In the genomic region with DNA sequence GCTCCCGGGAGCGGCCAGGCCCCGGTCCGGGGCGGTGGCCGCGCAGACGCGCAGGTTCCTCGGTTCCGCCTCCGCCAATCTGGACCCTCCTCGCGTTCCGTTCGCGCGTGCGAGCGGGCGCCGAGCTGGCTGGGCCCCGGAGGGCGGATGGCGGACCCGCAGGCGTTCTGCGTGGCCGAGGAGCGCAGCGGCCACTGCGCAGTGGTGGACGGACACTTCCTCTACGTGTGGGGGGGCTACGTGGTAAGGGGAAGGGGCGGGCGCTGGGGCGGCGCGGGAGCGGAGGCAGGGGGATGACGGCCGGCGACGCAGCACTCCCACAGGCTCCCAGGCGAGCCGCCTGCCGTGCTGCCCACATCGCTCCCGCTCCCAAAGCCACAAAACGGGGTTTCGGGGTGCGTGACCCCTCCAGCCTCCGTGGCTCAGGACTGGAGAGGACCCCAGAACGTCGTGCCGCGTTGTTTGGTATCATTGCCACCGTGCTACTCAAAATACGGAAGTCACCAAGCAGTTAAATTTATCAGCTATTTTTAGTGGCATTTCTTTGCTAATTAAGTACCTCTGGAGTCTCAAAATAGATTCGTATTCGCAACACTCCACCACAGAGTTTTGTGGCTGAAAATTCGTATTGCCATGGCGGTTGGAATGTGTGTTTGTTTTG, we compare ENCODE assay signal across 8 mouse cellular contexts. TPM values are rescaled to one million over a fixed set of nuclear protein-coding genes. Genes with fewer than 3 reads are reported as not detected.
DNase-seq lines count a peak whose midpoint lies in the region; ATAC-seq and TF ChIP-seq lines count a peak whose summit lies in the region.

No protein-coding gene starts in this region.

- H3K4me3 ChIP-seq in MEL (ENCODE audit: control insufficient read depth in 1 of 2, insufficient read depth in 1 of 2, low read depth in 2 of 2, low read length in 2 of 2): peak overlapping the region; percentile 48 to 64
- peak overlapping the region; percentile 71 for H3K4me3 ChIP-seq in hindbrain, embryonic 10.5 days

- no peaks in the 10 kb centered on the region; a peak in 1 of 4 replicates for H3K4me1 ChIP-seq in MEL (ENCODE audit: control insufficient read depth in 1 of 2, insufficient read depth in 2 of 2, low read length in 2 of 2)
- H3K4me1 ChIP-seq in hindbrain, embryonic 10.5 days (replicated peaks): peaks cover 21% of the 10 kb centered on the region; the same call in 1 of the 2 replicates

- TF ChIP-seq RAD21 in MEL (IDR thresholded peaks at IDR 0.05; ENCODE audit: low read depth, low read length): no peak

- ATAC-seq in frontal cortex, adult (ENCODE audit: low TSS enrichment): peak; percentile 87

- H3K27me3 ChIP-seq in MEL (ENCODE audit: control insufficient read depth in 1 of 2, insufficient read depth in 2 of 2, low read length in 2 of 2): peaks cover 0 to 7% of the 10 kb centered on the region in 2 experiments; a peak in 3 of 4 replicates
- no peaks in the 10 kb centered on the region for H3K27me3 ChIP-seq in hindbrain, embryonic 10.5 days (ENCODE audit: insufficient read depth, poor library complexity, severe bottlenecking)

- no peaks in the 10 kb centered on the region for H3K36me3 ChIP-seq in MEL (ENCODE audit: control insufficient read depth in 1 of 2, insufficient read depth in 2 of 2, low read length in 2 of 2)
- H3K36me3 ChIP-seq in hindbrain, embryonic 10.5 days: no peaks in the 10 kb centered on the region

- 0 out of 4 replicates have a peak, but pooled peaks of 1 of the 2 experiments have one; percentile 55 for TF ChIP-seq POLR2A in MEL (IDR thresholded peaks at IDR 0.05; ENCODE audit: control insufficient read depth in 1 of 2, insufficient read depth in 1 of 2, low read depth in 1 of 2, low read length in 2 of 2, poor library complexity in 1 of 2)

- TF ChIP-seq EP300 in MEL (IDR thresholded peaks at IDR 0.05; ENCODE audit: low read depth in 1 of 2, low read length in 2 of 2): no peak

- under 1% methylated on average over 64 of the region's 64 CpGs for WGBS in hindbrain, embryonic 10.5 days

- H3K9me3 ChIP-seq in MEL (replicated peaks; ENCODE audit: insufficient read depth, low read length): no peaks in the 10 kb centered on the region
- no peaks in the 10 kb centered on the region for H3K9me3 ChIP-seq in hindbrain, embryonic 10.5 days

- no peaks in the 10 kb centered on the region for H3K79me2 ChIP-seq in MEL (ENCODE audit: control insufficient read depth, insufficient read depth, low read length, poor library complexity)

- TF ChIP-seq CTCF in MEL (IDR thresholded peaks at IDR 0.05 in 2 of 3, conservative IDR thresholded peaks at IDR 0.05 in 1 of 3; ENCODE audit: control insufficient read depth in 1 of 3, insufficient read depth in 1 of 3, low read depth in 2 of 3, low read length in 3 of 3, poor library complexity in 1 of 3, severe bottlenecking in 1 of 3): no peak

- DNase-seq in MEL (ENCODE audit: low read depth, low spot score): peak; percentile 69
- peak; percentile 73 for DNase-seq in cerebellum, adult 9-10 months
- peak; percentile 81 for DNase-seq in hindbrain, embryonic 10.5 days (ENCODE audit: low spot score)
- DNase-seq in layer of hippocampus, postnatal 10 days (ENCODE audit: low spot score in 2 of 2): peak; percentile 74 to 81
- peak; percentile 77 for DNase-seq in lung, postnatal 10 days
- DNase-seq in ovary, postnatal 14 days (ENCODE audit: low spot score): peak; percentile 59
- peak; percentile 55 for DNase-seq in thymus, postnatal 14 days

- no peak overlapping the region for H3K27ac ChIP-seq in MEL (ENCODE audit: control insufficient read depth, low read depth, low read length)
- peak overlapping the region; percentile 95 for H3K27ac ChIP-seq in hindbrain, embryonic 10.5 days

- H3K9ac ChIP-seq in MEL (ENCODE audit: control insufficient read depth, low read depth, low read length, poor library complexity, severe bottlenecking): peak overlapping the region; percentile 66

TF ChIP-seq in MEL, 35 proteins besides CTCF, POLR2A, EP300 and RAD21:
- TF ChIP-seq ETS1 (IDR thresholded peaks at IDR 0.05; ENCODE audit: low read depth, low read length) (peak; percentile 54; the same call in 1 of the 2 replicates), USF2 (IDR thresholded peaks at IDR 0.05; ENCODE audit: borderline replicate concordance in 1 of 2, insufficient read depth in 1 of 2, low read depth in 1 of 2, low read length in 2 of 2) (no peak), GATA1 (IDR thresholded peaks at IDR 0.05; ENCODE audit: low read depth, low read length) (peak; percentile 40; the same call in 1 of the 2 replicates), MAZ (IDR thresholded peaks at IDR 0.05; ENCODE audit: low read depth, low read length) (no peak), SIN3A (IDR thresholded peaks at IDR 0.05; ENCODE audit: low read length) (peak; percentile 48; the same call in 1 of the 2 replicates), TCF12 (IDR thresholded peaks at IDR 0.05; ENCODE audit: low read depth, low read length) (0 out of 2 replicates have a peak, but pooled peaks have one; percentile 6), UBTF (IDR thresholded peaks at IDR 0.05; ENCODE audit: borderline replicate concordance, insufficient read depth, low read depth, low read length) (0 out of 2 replicates have a peak, but pooled peaks have one; percentile 48), SMC3 (IDR thresholded peaks at IDR 0.05; ENCODE audit: low read depth, low read length) (no peak), ELF1 (IDR thresholded peaks at IDR 0.05; ENCODE audit: low read depth, low read length) (0 out of 2 replicates have a peak, but pooled peaks have one; percentile 27), MEF2A (IDR thresholded peaks at IDR 0.05; ENCODE audit: extremely low read depth, insufficient replicate concordance, low read depth, low read length, poor library complexity, severe bottlenecking) (peak; percentile 97), NRF1 (IDR thresholded peaks at IDR 0.05; ENCODE audit: insufficient read depth, low read depth, low read length, poor library complexity, severe bottlenecking) (0 out of 2 replicates have a peak, but pooled peaks have one; percentile 40), JUND (IDR thresholded peaks at IDR 0.05; ENCODE audit: low read depth, low read length) (no peak)

RNA-seq across cellular contexts. Expression of gene Klhdc1, which starts 0.9 kb away (rescaled TPM):
- total RNA-seq in MEL (2012; rRNA removed): 0.23 and 0.26 TPM in 2 replicates
- polyA plus RNA-seq in MEL (2012; ENCODE audit: insufficient read depth in 1 of 2, insufficient read length in 2 of 2, low read depth in 1 of 2, low replicate concordance in 2 of 2, missing spikeins in 1 of 2): 1 to 10 TPM in 1 of 2 experiments, not detected in 1; 1.1 TPM
- 1.9 and 2.5 TPM in 2 replicates for polyA plus RNA-seq in hindbrain, embryonic 10.5 days (2016; fragmentation: Nextera tagmentation; extraction: Ambion mirVana)
- total RNA-seq in layer of hippocampus, postnatal 10 days (2021): 10 to 100 TPM; 14.2 to 16.2 TPM

RNA-seq across cellular contexts. Expression of gene Pole2, which starts 13.9 kb away (rescaled TPM):
- 14.1 and 14.4 TPM in 2 replicates for total RNA-seq in MEL (2012; rRNA removed)
- polyA plus RNA-seq in MEL (2012; ENCODE audit: insufficient read depth in 1 of 2, insufficient read length in 2 of 2, low read depth in 1 of 2, low replicate concordance in 2 of 2, missing spikeins in 1 of 2): 10 to 100 TPM; 18.0 to 89.5 TPM
- 23.4 and 30.9 TPM in 2 replicates for polyA plus RNA-seq in hindbrain, embryonic 10.5 days (2016; fragmentation: Nextera tagmentation; extraction: Ambion mirVana)
- total RNA-seq in layer of hippocampus, postnatal 10 days (2021): 1 to 10 TPM; 1.0 to 1.3 TPM

RNA-seq across cellular contexts. Expression of gene Gm49384, which starts 37.8 kb away (rescaled TPM):
- 24.1 and 26.2 TPM in 2 replicates for total RNA-seq in MEL (2012; rRNA removed)
- 10 to 100 TPM in 1 of 2 experiments, not detected in 1; 28.5 TPM for polyA plus RNA-seq in MEL (2012; ENCODE audit: insufficient read depth in 1 of 2, insufficient read length in 2 of 2, low read depth in 1 of 2, low replicate concordance in 2 of 2, missing spikeins in 1 of 2)
- polyA plus RNA-seq in hindbrain, embryonic 10.5 days (2016; fragmentation: Nextera tagmentation; extraction: Ambion mirVana): 36.4 and 49.5 TPM in 2 replicates
- 1 to 10 TPM; 6.5 TPM for total RNA-seq in layer of hippocampus, postnatal 10 days (2021)

RNA-seq across cellular contexts. Expression of gene Dnaaf2, which starts 43.7 kb away (rescaled TPM):
- total RNA-seq in MEL (2012; rRNA removed): 7.6 and 10.1 TPM in 2 replicates
- polyA plus RNA-seq in MEL (2012; ENCODE audit: insufficient read depth in 1 of 2, insufficient read length in 2 of 2, low read depth in 1 of 2, low replicate concordance in 2 of 2, missing spikeins in 1 of 2): 1 to 10 TPM in 1 of 2 experiments, not detected in 1; 5.5 TPM
- 16.4 and 17.9 TPM in 2 replicates for polyA plus RNA-seq in hindbrain, embryonic 10.5 days (2016; fragmentation: Nextera tagmentation; extraction: Ambion mirVana)
- 1 to 10 TPM; 2.5 to 2.6 TPM for total RNA-seq in layer of hippocampus, postnatal 10 days (2021)

RNA-seq across cellular contexts. Expression of gene Gm49383, which starts 45.0 kb away (rescaled TPM):
- 25.2 and 27.5 TPM in 2 replicates for total RNA-seq in MEL (2012; rRNA removed)
- 10 to 100 TPM in 1 of 2 experiments, not detected in 1; 28.8 TPM for polyA plus RNA-seq in MEL (2012; ENCODE audit: insufficient read depth in 1 of 2, insufficient read length in 2 of 2, low read depth in 1 of 2, low replicate concordance in 2 of 2, missing spikeins in 1 of 2)
- 44.2 and 59.3 TPM in 2 replicates for polyA plus RNA-seq in hindbrain, embryonic 10.5 days (2016; fragmentation: Nextera tagmentation; extraction: Ambion mirVana)
- 1 to 10 TPM; 4.0 to 6.5 TPM for total RNA-seq in layer of hippocampus, postnatal 10 days (2021)

Comparison
In these comparisons a context has a peak if more than half of its experiments do, and no peak if none do; other contexts are left out.
1. RNA of gene Klhdc1, which starts 0.9 kb away (total RNA-seq): 14.2 to 16.2 TPM in layer of hippocampus, postnatal 10 days; 0.23 to 0.26 TPM in MEL; every median in the first group is over 10 times any median in the second.
2. Peak in every context shown above with its lines, with median percentiles within 50 percentile points of each other: DNase-seq.